Mouse (Mus musculus) olfactory bulb, adult 2 months (tissue): Measurements from ENCODE around the gene Dab2ip.

ENCODE experiments used
- CTCF ChIP-seq: fragments of 200-500 bp; IDR thresholded peaks from 2 replicates; pipeline ENCODE4 v1.5.1; 2012; ENCODE audit warnings: low read depth, mild to moderate bottlenecking, low read length, moderate library complexity; ENCODE audit not compliant: insufficient read depth
- POLR2A ChIP-seq: fragments of 200-500 bp; IDR thresholded peaks from 2 replicates; pipeline ENCODE4 v1.6.1; 2012; ENCODE audit warnings: mild to moderate bottlenecking, low read depth, low read length, moderate library complexity; ENCODE audit not compliant: insufficient read depth

- TF ChIP-seq CTCF (no peak), POLR2A (no peak)
Measured at GRCm38 (mm10) chr2:35768538-35769238, 210.6 kb downstream of the Dab2ip start.
